Mouse (Mus musculus): Measurements from ENCODE around the gene Setd2. TPM values are rescaled to one million over a fixed set of nuclear protein-coding genes. Genes with fewer than 3 reads are reported as not detected.

Setd2 gene
- total and polyA plus RNA-seq, 3 experiments: 28.2 to 105 (median 59.2) TPM

- DNase-seq (ENCODE audit: low read depth, low spot score): no peak
- Histone ChIP-seq H3K27ac (ENCODE audit: control insufficient read depth, low read depth, low read length) (no peak overlapping the region), H3K79me2 (ENCODE audit: control insufficient read depth, insufficient read depth, low read length, poor library complexity) (no peaks in the 10 kb centered on the region), H3K9ac (ENCODE audit: control insufficient read depth, low read depth, low read length, poor library complexity, severe bottlenecking) (no peak overlapping the region), H3K4me1 (ENCODE audit: control insufficient read depth in 1 of 2, insufficient read depth in 2 of 2, low read length in 2 of 2) (no peaks in the 10 kb centered on the region), H3K27me3 (ENCODE audit: control insufficient read depth in 1 of 2, insufficient read depth in 2 of 2, low read length in 2 of 2) (no peaks in the 10 kb centered on the region), H3K9me3 (replicated peaks; ENCODE audit: insufficient read depth, low read length) (no peaks in the 10 kb centered on the region), H3K4me3 (ENCODE audit: control insufficient read depth in 1 of 2, insufficient read depth in 1 of 2, low read depth in 2 of 2, low read length in 2 of 2) (no peak overlapping the region), H3K36me3 (ENCODE audit: control insufficient read depth in 1 of 2, insufficient read depth in 2 of 2, low read length in 2 of 2) (no peaks in the 10 kb centered on the region; a peak in 2 of 4 replicates)
- TF ChIP-seq NELFE (IDR thresholded peaks at IDR 0.05; ENCODE audit: low read depth, low read length): no peak
- TF ChIP-seq SIN3A (IDR thresholded peaks at IDR 0.05; ENCODE audit: low read length): no peak
- TF ChIP-seq GABPA (IDR thresholded peaks at IDR 0.05; ENCODE audit: low read depth, low read length): no peak
- no peak for TF ChIP-seq ELF1 (IDR thresholded peaks at IDR 0.05; ENCODE audit: low read depth, low read length)
- no peak for TF ChIP-seq MYC (IDR thresholded peaks at IDR 0.05; ENCODE audit: low read depth, low read length)
- TF ChIP-seq POLR2AphosphoS5 (IDR thresholded peaks at IDR 0.05; ENCODE audit: borderline replicate concordance, low read depth, low read length): no peak
- no peak for TF ChIP-seq USF1 (IDR thresholded peaks at IDR 0.05; ENCODE audit: low read depth, low read length)
- no peak for TF ChIP-seq MXI1 (IDR thresholded peaks at IDR 0.05; ENCODE audit: low read depth, low read length)
Observed at GRCm38 (mm10) chr9:110633882-110634281, 101.5 kb downstream of the Setd2 start.

- H3K79me2 ChIP-seq (ENCODE audit: control insufficient read depth, insufficient read depth, low read length, poor library complexity): no peaks in the 10 kb centered on the region
- TF ChIP-seq HCFC1 (IDR thresholded peaks at IDR 0.05; ENCODE audit: low read depth, low read length) (no peak), RAD21 (IDR thresholded peaks at IDR 0.05; ENCODE audit: low read depth, low read length) (peak; percentile 88), SIN3A (IDR thresholded peaks at IDR 0.05; ENCODE audit: low read length) (no peak), ZC3H11A (IDR thresholded peaks at IDR 0.05; ENCODE audit: low read depth, low read length) (peak; percentile 95), JUND (IDR thresholded peaks at IDR 0.05; ENCODE audit: low read depth, low read length) (no peak), BHLHE40 (IDR thresholded peaks at IDR 0.05; ENCODE audit: borderline replicate concordance, low read depth, low read length) (no peak), CTCF (IDR thresholded peaks at IDR 0.05 in 2 of 3, conservative IDR thresholded peaks at IDR 0.05 in 1 of 3; ENCODE audit: control insufficient read depth in 1 of 3, insufficient read depth in 1 of 3, low read depth in 2 of 3, low read length in 3 of 3, poor library complexity in 1 of 3, severe bottlenecking in 1 of 3) (peak; percentile 92 to 100 (median 95)), SMC3 (IDR thresholded peaks at IDR 0.05; ENCODE audit: low read depth, low read length) (peak; percentile 98)
- no peaks in the 10 kb centered on the region for H3K27me3 ChIP-seq (ENCODE audit: control insufficient read depth in 1 of 2, insufficient read depth in 2 of 2, low read length in 2 of 2)
- no peak overlapping the region for H3K9ac ChIP-seq (ENCODE audit: control insufficient read depth, low read depth, low read length, poor library complexity, severe bottlenecking)
- no peaks in the 10 kb centered on the region; a peak in 1 of 4 replicates for H3K36me3 ChIP-seq (ENCODE audit: control insufficient read depth in 1 of 2, insufficient read depth in 2 of 2, low read length in 2 of 2)
- peak; percentile 81 for DNase-seq (ENCODE audit: low read depth, low spot score)
- no peak overlapping the region for H3K4me3 ChIP-seq (ENCODE audit: control insufficient read depth in 1 of 2, insufficient read depth in 1 of 2, low read depth in 2 of 2, low read length in 2 of 2)
- no peak overlapping the region for H3K27ac ChIP-seq (ENCODE audit: control insufficient read depth, low read depth, low read length)
- no peaks in the 10 kb centered on the region for H3K4me1 ChIP-seq (ENCODE audit: control insufficient read depth in 1 of 2, insufficient read depth in 2 of 2, low read length in 2 of 2)
- no peaks in the 10 kb centered on the region for H3K9me3 ChIP-seq (replicated peaks; ENCODE audit: insufficient read depth, low read length)
Observed at GRCm38 (mm10) chr9:110635225-110635624, 102.8 kb downstream of the Setd2 start.

GRCm38 (mm10) chr9:110638611-110639021 lies 106.2 kb downstream of the Setd2 start:
- no peak overlapping the region for H3K4me3 ChIP-seq (ENCODE audit: control insufficient read depth in 1 of 2, insufficient read depth in 1 of 2, low read depth in 2 of 2, low read length in 2 of 2)
- H3K27ac ChIP-seq (ENCODE audit: control insufficient read depth, low read depth, low read length): no peak overlapping the region
- H3K9me3 ChIP-seq (replicated peaks; ENCODE audit: insufficient read depth, low read length): no peaks in the 10 kb centered on the region
- H3K4me1 ChIP-seq (ENCODE audit: control insufficient read depth in 1 of 2, insufficient read depth in 2 of 2, low read length in 2 of 2): no peaks in the 10 kb centered on the region
- no peaks in the 10 kb centered on the region for H3K36me3 ChIP-seq (ENCODE audit: control insufficient read depth in 1 of 2, insufficient read depth in 2 of 2, low read length in 2 of 2)
- no peak for DNase-seq (ENCODE audit: low read depth, low spot score)
- no peaks in the 10 kb centered on the region for H3K27me3 ChIP-seq (ENCODE audit: control insufficient read depth in 1 of 2, insufficient read depth in 2 of 2, low read length in 2 of 2)
- H3K9ac ChIP-seq (ENCODE audit: control insufficient read depth, low read depth, low read length, poor library complexity, severe bottlenecking): no peak overlapping the region
- no peaks in the 10 kb centered on the region for H3K79me2 ChIP-seq (ENCODE audit: control insufficient read depth, insufficient read depth, low read length, poor library complexity)
- TF ChIP-seq BHLHE40 (IDR thresholded peaks at IDR 0.05; ENCODE audit: borderline replicate concordance, low read depth, low read length) (no peak), POLR2AphosphoS2 (IDR thresholded peaks at IDR 0.05; ENCODE audit: low read length) (no peak), KAT2A (conservative IDR thresholded peaks at IDR 0.05; ENCODE audit: low read depth, low read length) (no peak), NRF1 (IDR thresholded peaks at IDR 0.05; ENCODE audit: insufficient read depth, low read depth, low read length, poor library complexity, severe bottlenecking) (no peak), GABPA (IDR thresholded peaks at IDR 0.05; ENCODE audit: low read depth, low read length) (no peak), MAFK (IDR thresholded peaks at IDR 0.05; ENCODE audit: borderline replicate concordance, low read depth, low read length) (no peak), HCFC1 (IDR thresholded peaks at IDR 0.05; ENCODE audit: low read depth, low read length) (no peak), TCF12 (IDR thresholded peaks at IDR 0.05; ENCODE audit: low read depth, low read length) (no peak), NELFE (IDR thresholded peaks at IDR 0.05; ENCODE audit: low read depth, low read length) (no peak), ZKSCAN1 (IDR thresholded peaks at IDR 0.05; ENCODE audit: low read depth, low read length) (no peak), EP300 (IDR thresholded peaks at IDR 0.05; ENCODE audit: low read depth in 1 of 2, low read length in 2 of 2) (no peak), MEF2A (IDR thresholded peaks at IDR 0.05; ENCODE audit: extremely low read depth, insufficient replicate concordance, low read depth, low read length, poor library complexity, severe bottlenecking) (no peak), RCOR1 (IDR thresholded peaks at IDR 0.05; ENCODE audit: low read depth, low read length) (no peak), E2F4 (IDR thresholded peaks at IDR 0.05; ENCODE audit: borderline replicate concordance, low read depth, low read length) (no peak), MYB (IDR thresholded peaks at IDR 0.05; ENCODE audit: low read depth, low read length) (no peak), ELF1 (IDR thresholded peaks at IDR 0.05; ENCODE audit: low read depth, low read length) (no peak)

All from MEL (cell line).